Mouse (Mus musculus) frontal cortex, postnatal 14 days (tissue): ENCODE data around the gene Mthfr.
A peak's percentile ranks its signal among the peaks of the same experiment; 100 is the strongest.
"Not testable (repeated sequence)": the region's sequence is repeated elsewhere in the genome, so short reads cannot be mapped to it uniquely, and the experiment has no call there.

Source experiments
- DNase-seq, 2 experiments: peaks; one replicate each; pipeline ENCODE4 v3.0.0; 2022; ENCODE audit warnings: low spot score in 2 of 2

The Mthfr gene

DNA sequence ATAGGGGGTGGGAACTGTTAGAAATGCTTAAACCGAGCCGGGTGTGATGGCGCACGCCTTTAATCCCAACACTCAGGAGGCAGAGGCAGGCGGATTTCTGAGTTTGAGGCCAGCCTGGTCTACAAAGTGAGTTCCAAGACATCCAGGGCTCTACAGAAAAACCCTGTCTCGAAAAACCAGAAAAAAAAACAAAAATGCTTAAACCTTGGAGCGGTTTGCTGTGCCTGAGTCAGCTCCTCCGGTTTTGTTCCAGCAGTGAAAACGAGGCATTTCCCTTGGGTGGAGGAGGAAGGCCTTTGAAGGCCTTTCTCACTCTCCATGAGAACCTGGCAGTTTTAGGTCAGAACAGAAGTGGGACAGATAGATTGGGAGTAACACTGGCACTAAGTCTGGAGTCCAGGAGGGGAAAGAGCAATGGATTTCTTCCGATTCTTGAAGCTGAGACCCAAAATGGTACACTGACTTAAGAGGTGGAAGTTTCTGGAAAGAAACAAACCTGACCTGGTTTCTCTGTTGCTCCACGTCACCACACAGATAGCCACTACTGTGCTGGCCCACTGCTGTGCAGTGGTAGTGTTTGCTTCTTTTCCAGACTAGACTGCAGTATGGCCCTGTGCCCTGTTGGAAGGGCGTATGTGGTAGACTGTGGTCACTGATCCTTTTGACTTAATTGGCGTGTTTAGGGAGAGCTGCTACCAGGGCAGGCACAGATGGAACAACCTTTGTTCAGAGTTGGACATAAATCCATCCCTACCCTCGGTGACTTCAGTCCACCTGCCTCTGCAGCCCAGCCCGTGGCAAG, 1.4 kb downstream of the Mthfr start:
- DNase-seq, result no peak

DNA sequence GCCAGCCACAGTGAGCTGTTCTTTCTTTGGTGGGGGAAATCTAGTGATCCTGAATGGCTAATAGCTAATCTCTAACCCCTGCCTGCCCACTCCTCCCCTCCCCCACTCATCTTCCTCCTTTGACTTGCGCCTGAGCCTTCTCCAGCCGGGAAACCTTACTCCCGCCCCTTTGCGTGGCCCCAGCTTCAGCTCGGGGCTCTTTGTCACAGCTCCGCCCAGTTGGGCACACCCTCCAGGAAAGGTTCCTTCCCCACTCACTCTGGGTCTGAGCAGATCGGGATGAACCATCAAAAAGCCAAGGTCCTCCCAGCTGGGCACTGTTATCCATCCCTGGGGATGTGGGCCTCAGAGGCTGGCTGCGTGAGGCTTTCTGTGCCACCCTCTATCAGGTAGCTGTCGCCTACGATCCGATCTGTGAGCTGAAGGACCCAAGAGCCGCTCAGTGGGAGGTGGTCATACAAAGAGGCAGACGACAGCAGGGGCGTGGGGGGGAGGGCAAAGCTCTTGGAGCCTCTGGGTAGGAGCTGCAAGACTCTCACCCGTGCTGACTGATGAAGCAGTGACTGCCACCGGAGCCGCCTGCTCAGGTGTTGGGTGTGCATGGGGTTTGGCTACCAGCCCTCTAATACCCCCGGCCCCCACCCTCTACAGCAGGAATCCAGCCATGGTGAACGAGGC, 2.2 kb downstream of the Mthfr start:
- DNase-seq, result peak in 1 of 2 experiments; percentile 39

DNA sequence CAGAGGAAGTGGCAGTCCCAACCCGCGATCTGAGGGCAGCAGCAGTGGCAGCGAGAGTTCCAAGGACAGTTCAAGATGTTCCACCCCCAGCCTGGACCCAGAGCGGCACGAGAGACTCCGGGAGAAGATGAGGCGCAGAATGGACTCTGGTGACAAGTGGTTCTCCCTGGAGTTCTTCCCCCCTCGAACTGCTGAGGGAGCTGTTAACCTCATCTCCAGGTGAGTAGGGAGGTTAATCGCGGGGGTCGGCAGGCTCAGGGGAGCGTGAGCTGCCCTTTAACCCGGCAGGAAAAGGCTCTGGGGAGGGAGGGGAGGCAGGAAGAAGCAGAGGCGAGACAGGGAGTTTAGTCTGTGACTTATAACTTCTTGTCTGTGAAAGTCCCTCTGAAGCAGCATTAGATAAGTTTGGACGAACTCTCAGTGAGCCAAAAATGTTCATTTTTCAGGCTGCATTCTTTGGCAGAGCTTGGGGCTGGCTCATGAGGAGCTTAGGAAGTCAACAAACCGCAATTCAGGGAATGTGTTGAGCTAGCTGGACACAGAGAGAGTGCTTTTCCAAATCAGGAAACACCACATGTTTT, 2.8 kb downstream of the Mthfr start:
- no peak for DNase-seq

DNA sequence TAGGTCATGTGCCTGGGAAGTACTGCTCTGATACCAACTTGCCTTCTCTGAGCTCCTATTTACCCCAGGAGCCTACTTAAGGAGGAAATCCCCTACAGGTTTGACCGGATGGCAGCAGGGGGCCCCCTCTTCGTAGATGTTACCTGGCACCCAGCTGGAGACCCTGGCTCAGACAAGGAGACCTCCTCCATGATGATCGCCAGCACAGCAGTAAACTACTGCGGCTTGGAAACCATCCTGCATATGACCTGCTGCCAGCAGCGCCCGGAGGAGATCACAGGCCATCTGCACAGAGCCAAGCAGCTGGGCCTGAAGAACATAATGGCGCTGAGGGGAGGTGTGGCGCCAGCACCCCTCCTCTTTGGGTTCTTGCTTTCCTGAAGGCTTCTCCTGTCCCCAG, 4.5 kb downstream of the Mthfr start:
- DNase-seq, result not testable (repeated sequence)

DNA sequence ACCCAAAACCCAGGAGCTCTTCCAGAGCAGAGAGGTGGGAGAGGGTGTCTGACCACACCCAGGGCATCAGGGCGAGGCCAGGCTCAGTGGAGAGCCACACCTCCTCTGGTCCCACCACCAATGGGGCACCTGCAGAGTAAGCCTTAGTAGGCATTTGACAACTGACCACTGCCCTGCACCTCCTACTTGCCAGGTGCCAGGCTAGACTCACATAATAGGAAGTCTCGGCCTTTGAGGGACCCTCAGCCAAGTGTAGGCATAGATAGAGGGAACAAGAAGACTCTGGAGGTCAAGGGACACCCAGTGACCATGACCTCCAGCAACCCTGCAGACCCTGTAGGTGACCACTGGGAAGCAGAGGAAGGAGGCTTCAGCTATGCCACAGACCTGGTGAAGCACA, 5.2 kb downstream of the Mthfr start:
- no peak for DNase-seq

DNA sequence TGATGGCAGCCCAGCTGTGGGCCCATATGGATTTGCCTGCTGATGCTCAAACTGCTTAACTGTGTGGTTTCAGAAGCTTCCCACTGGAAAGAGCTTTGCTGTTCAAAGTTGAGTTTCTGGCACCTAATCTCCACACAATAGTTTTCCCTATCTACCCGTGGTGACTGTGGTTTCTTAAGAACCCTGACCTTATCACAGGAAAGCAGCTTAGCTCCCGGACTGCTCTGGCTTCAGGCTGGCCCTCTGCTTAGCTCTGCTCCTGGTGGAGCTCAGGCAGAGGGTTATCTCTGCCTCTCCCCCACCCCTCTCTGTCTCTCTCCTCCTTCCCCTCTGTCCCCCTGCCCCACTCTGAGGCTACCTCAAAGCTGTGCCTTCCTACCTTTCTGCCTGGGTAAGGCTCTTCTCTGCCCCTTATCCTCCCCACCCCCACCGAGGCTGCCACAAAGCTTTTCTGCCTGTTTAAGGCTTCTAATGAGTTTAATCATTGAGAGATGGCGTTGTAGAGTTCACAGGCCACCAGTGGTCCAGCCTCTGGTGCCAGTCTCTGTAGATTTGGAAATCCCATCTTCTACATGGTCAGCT, 7.7 kb downstream of the Mthfr start:
- DNase-seq, result no peak

DNA sequence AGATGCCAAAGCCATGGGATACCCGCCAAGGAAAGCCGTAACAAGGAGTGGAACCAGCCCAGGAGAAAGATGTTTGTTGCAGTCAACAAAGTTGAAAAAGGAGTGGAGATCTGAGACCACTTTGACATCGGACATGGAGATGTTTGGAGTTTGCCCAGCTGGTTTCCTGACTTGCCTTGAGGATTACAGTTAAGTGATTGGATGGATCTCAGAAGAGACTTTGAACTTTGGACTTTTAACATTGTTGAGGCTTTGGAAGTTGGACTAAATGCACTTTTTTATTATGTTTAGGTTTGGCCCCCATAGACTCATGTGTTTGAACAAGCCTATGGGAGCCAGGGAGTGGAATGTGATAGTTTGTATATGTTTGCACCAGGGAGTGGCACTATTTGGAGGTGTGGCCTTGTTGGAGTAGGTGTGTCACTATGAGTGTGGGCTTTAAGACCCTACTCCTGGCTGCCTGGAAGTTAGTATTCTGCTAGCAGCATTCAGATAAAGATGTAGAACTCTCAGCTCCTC, 11.6 kb downstream of the Mthfr start:
- DNase-seq, result not testable (repeated sequence)

DNA sequence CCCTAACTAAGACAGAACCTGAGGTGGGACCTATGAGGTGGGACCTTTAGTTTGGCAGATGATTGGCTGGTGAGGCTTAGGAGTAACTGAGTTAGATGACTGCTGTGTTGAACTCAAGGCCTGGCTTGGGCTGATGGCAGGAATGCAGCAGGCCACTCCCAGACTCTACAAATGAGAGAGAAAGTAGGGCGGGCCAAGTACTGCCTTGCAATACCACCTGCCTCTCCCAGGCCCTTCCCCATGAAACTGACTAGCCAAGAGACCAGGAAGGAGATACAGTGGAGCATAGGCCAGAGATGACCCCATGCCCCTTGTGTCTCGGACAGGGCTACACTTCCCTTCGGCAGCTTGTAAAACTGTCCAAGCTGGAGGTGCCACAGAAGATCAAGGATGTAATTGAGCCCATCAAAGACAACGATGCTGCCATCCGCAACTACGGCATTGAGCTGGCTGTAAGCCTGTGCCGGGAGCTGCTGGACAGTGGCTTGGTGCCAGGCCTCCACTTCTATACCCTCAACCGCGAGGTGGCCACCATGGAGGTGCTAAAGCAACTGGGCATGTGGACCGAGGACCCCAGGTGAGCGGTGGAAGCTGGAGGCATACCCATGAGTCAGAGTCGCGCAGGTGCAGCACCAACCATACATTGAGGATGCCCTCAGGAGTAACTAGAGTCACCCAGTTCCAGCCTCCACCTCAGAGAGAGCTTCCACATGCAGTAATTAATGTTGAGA, 12.3 kb downstream of the Mthfr start:
- DNase-seq, result no peak

DNA sequence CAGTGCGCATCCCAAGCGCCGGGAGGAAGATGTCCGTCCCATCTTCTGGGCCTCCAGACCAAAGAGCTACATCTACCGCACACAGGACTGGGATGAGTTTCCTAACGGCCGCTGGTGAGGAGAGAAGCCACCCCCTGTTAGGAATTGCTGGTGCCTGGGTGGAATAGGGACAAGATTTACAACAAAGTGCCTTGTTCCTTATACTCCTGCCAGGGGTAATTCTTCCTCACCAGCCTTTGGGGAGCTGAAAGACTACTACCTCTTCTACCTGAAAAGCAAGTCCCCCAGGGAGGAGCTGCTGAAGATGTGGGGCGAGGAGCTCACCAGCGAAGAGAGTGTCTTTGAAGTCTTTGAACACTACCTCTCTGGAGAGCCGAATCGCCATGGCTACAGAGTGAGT, 13.0 kb downstream of the Mthfr start:
- DNase-seq, result no peak

DNA sequence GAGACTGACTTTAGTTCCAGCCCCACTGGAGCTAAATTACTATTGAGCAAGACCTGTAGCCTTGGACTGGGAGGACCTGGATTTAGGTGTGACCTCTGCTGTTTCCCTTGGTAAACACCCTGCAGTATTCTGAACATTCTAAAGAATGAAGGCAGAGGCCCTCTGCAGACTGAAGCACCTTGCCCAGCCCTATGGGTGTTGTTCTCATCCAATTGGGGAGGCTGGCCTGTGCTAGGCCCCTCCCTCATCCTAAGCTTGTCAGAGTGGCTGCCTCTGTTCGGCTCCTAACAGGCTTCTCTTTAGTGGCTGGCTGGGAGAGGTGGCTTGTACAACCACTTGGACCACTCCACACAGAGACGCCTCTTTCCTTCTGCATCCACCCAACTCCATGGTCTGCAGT, 14.1 kb downstream of the Mthfr start:
- DNase-seq, result no peak

DNA sequence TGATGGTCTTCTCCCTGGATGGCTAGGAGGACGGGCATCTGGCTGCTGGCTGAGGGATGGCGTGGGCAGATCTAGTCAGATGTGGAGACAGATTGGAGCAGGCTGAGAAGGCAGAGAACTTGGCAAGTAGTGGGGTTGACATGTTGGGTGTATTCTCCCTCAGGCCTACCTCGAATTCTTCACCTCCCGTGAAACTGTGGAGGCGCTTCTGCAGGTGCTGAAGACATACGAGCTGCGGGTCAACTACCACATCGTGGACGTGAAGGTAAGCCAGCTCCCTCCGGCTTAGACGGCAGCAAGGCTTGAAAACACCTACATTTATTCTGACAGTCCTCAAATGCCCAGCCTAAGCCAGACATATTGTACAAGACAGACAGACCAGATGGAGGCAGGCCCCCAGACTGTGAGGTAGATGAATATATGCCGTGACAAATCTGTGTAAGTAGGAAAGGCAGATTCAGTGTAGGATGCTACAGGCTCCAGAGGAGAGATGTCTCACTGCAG, 14.6 kb downstream of the Mthfr start:
- peak; percentile 56 to 65 for DNase-seq

DNA sequence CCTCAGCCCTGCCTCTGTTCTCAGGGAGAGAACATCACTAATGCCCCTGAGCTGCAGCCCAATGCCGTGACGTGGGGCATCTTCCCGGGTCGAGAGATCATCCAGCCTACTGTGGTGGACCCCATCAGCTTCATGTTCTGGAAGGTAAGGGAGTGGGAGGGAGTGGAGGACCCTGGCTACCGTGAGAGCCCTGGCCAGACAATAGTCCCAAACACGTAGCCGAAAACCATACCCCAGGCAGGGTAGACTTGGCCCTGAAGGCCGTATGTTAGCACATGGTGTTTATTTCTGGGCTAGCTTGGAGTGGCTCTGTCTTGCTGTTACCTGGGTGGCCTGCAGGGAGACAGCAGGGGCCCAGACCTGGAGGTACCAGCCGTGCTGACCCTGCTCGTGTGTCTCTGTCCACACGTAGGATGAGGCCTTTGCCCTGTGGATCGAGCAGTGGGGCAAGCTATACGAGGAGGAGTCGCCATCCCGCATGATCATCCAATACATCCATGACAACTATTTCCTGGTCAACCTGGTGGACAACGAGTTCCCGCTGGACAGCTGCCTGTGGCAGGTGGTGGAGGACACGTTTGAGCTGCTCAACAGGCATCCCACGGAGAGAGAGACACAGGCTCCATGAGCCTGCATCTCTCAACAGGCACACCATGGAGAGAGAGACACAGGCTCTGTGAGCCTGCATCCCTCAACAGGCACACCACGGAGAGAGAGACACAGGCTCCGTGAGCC, 16.3 kb downstream of the Mthfr start:
- DNase-seq, result no peak

DNA sequence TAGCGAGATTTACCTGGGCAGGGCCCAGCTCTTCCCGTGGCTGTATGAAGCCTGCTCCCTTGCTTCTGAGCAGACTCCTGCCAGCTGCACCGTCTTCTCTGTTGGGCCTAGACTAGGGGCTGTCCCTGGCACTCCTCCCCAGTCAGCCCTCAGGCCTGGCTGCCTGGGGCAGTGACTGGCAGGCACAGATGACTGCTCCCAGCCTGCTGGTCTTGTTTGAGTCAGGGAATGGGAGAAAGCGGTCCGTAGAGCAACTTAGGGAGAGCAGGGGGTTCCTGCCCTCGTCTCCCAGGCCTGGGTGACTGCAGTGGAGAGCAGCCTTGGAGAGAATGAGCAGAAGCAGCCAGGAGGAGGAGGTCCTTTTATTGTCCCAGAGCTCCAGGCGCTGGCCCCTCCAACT, 17.4 kb downstream of the Mthfr start:
- DNase-seq, result no peak

DNA sequence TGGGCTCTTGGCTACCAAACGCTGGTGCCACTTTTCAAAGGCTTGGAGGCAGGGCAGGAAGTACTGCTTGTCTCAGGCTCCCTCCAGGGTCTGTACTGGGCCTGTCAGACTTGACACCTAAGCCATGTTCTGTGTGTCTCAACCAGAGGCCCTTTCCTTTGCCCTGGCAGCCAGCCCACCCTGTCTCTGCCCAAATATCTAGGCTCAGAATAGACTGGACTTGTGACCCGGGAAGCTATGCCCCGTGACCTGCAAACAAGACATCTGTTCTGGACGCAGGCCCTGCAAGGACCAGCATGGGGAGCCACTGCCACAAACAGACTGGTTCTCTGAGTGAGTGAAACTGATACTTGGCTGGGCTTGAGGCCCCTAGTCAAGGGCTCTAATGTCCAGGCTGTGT, 17.9 kb downstream of the Mthfr start:
- DNase-seq, result no peak

DNA sequence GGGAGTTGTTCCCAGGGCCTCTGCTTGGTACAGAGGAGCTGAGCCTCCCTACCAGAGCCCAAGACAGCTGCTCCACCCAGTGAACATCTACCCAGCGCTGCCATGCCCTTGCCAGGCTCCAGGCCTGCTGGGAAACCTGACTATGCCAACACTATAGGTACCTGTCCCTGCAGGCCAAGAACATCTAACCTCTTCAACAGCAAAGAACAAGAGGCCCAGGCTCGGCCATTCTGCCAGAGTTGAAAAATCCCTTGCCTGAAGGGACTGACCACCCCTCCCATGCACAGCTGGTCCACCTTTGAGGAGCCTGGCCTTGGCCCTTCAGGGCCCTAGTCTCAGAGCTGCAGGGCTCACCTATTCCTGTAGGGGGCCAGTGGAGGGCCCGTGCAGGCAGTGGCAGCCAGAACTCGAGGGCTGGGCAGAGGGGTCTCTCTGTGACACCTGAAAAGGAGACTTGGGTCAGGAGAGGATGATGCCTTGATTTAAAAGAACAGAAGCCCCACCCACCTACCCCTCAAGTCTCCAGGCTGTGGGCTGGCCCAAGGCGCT, 18.9 kb downstream of the Mthfr start:
- no peak for DNase-seq

DNA sequence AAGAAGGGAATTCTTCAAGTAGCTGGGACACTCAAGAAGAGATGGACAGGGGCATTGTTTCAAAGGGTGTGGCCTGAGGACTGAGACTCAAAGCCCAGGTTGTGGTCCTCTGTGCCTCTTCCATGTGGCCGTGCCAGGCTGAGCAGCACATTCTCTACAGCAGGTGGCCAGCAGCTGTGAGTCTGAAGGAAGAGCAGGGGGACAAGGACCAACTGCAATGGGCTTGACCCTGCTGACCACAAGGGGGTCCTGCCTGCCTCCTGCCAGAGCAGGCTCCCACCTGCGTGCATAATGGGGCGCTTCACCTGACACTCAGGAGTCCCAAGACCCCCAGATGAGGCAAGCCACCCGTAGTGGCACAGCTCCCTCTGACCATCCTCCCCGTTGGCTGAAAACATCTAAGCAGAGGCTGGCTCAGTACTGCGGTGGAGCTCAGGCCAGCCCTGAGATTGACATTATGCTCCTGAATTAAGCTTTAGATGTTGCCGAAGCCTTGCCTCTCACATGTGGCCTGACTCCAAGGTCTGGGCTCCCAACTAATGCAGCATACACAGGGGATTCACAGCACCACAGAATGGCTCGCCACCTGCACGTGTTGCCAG, 19.4 kb downstream of the Mthfr start:
- no peak for DNase-seq

DNA sequence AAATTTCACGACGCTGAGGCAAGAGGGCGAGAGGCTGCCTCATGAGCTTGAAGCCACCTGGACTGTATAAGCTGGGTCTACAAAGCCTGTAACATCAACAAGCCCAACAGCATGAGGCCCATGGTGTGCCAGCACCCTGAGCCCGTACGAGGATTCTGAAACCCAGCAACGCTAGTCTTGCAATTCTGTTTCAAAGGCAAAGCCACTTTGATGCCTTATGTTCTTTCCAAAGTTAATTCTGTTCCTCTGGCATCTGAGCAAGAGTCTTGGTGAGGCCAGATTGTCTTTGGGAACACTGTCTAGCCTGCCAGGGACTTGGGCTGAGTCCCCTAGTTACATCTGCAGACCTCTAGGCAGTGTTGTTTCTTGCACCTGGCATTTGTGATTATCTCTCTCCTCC, 20.1 kb downstream of the Mthfr start:
- DNase-seq, result no peak

DNA sequence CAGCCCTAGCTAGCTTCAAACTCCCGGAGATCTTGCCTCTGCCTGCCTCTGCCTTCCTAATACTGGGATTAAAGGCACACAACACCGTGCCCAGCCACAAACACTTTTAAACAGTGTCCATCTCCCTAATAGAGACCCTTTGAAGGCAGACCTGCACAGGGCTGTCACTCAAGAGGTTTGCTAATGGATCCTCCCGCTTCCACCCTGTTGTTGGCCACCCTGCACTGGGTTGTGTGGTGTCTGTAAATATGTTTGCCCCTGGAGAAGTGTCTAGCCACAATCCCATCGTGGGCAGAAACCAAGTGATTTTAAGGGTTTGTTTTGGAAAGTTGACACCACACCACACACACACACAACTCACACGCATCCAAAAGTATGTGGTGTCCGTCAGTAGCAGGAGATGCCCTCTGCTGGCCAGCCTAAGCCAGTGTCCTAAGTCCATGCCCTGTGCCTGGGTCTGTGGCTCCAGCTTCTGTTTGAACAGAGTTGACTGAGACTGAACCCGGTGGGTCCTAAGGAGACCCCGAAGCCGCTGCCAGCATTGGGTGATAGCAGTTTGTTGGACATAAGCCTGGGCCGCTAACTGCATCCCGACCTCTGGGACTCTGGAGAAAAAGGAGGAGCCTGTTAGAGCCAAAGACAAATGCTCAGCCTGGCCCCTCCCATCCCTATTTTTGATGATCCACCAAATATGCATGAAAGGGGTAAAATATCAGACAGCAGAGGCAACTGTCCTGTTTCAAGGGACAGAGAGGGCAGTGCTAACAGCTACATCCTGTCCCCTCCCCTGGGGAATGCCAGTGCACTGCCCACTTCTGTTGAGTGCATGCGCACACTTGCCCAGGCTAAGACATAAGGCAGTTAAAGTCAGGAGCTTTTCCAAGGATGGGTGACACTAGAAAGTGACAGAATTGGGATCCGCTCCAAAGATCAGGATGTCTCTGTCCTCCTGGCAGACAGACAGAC, 21.5 kb downstream of the Mthfr start:
- no peak for DNase-seq

DNA sequence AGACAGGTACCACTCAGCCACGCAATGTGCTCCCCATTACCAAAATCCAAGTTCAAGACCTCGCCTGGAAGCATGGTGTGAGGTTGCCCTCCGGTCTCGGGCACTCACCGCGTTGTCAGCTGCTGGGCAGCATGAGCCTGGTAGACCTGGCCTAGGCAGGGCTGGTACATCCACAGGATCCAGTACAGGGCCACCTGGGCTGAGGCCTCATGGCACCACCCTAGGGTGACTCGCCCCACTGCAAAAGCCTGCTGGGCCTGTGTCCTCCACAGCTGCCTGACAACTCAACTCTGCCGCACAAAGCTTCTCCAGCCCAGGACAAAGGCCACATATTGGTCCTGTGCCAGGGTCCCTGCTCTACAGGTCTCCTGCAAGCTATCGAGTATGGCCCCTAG, 22.2 kb downstream of the Mthfr start:
- no peak for DNase-seq
